Mouse (Mus musculus) MEL (cell line): ENCODE data around the gene Rab34.

Experiments used
- BHLHE40 ChIP-seq: IDR thresholded peaks from 2 replicates; pipeline ENCODE4 v1.6.1; 2012; ENCODE audit warnings: low read depth, mild to moderate bottlenecking, inconsistent platforms, low read length, improper control_type of control experiment, borderline replicate concordance
- CTCF ChIP-seq, 3 experiments: IDR thresholded peaks in 2 of 3; conservative IDR thresholded peaks in 1 of 3; 2 replicates each; pipeline ENCODE4 v1.5.1; 2011 to 2012; ENCODE audit warnings: low read length in 3 of 3, low read depth in 2 of 3, mild to moderate bottlenecking in 2 of 3, improper control_type of control experiment in 1 of 3, inconsistent platforms in 1 of 3, mixed read lengths in 1 of 3, moderate library complexity in 1 of 3; ENCODE audit not compliant: control insufficient read depth in 1 of 3, insufficient read depth in 1 of 3, poor library complexity in 1 of 3, severe bottlenecking in 1 of 3
- ELF1 ChIP-seq: IDR thresholded peaks from 2 replicates; pipeline ENCODE4 v1.6.1; 2014; ENCODE audit warnings: low read depth, mild to moderate bottlenecking, inconsistent platforms, low read length, improper control_type of control experiment, moderate library complexity
- EP300 ChIP-seq, 2 experiments: IDR thresholded peaks; 2 replicates each; pipeline ENCODE4 v1.6.1; 2011; ENCODE audit warnings: improper control_type of control experiment in 2 of 2, low read length in 2 of 2, low read depth in 1 of 2, mild to moderate bottlenecking in 1 of 2
- HCFC1 ChIP-seq: IDR thresholded peaks from 2 replicates; pipeline ENCODE4 v1.6.1; 2012; ENCODE audit warnings: low read depth, mild to moderate bottlenecking, inconsistent platforms, low read length, improper control_type of control experiment, moderate library complexity
- MAX ChIP-seq: IDR thresholded peaks from 2 replicates; pipeline ENCODE4 v1.6.1; 2011; ENCODE audit warnings: low read length, improper control_type of control experiment
- POLR2A ChIP-seq, 2 experiments: IDR thresholded peaks; 2 replicates each; pipeline ENCODE4 v1.6.1; 2011 to 2012; ENCODE audit warnings: low read length in 2 of 2, mild to moderate bottlenecking in 2 of 2, control low read depth in 1 of 2, improper control_type of control experiment in 1 of 2, low read depth in 1 of 2, moderate library complexity in 1 of 2; ENCODE audit not compliant: control insufficient read depth in 1 of 2, insufficient read depth in 1 of 2, poor library complexity in 1 of 2
- POLR2AphosphoS2 ChIP-seq: IDR thresholded peaks from 2 replicates; pipeline ENCODE4 v1.6.1; 2011; ENCODE audit warnings: low read length, improper control_type of control experiment
- RAD21 ChIP-seq: IDR thresholded peaks from 2 replicates; pipeline ENCODE4 v1.6.1; 2011; ENCODE audit warnings: mild to moderate bottlenecking, low read depth, low read length, improper control_type of control experiment
- RCOR1 ChIP-seq: IDR thresholded peaks from 2 replicates; pipeline ENCODE4 v1.6.1; 2012; ENCODE audit warnings: low read depth, mild to moderate bottlenecking, inconsistent platforms, low read length, improper control_type of control experiment
- TBP ChIP-seq: IDR thresholded peaks from 2 replicates; pipeline ENCODE4 v1.8.0; 2011; ENCODE audit warnings: low read depth, low read length, improper control_type of control experiment
- UBTF ChIP-seq: IDR thresholded peaks from 2 replicates; pipeline ENCODE4 v1.6.1; 2012; ENCODE audit warnings: low read depth, mild to moderate bottlenecking, inconsistent platforms, low read length, improper control_type of control experiment, moderate library complexity, borderline replicate concordance; ENCODE audit not compliant: insufficient read depth
- USF1 ChIP-seq: IDR thresholded peaks from 2 replicates; pipeline ENCODE4 v1.6.1; 2014; ENCODE audit warnings: low read depth, mild to moderate bottlenecking, inconsistent platforms, low read length, improper control_type of control experiment, moderate library complexity

GRCm38 (mm10) chr11:78160675-78161074 lies 27.6 kb upstream of the Rab34 start:
- TF ChIP-seq POLR2A (IDR thresholded peaks at IDR 0.05; ENCODE audit: control insufficient read depth in 1 of 2, insufficient read depth in 1 of 2, low read depth in 1 of 2, low read length in 2 of 2, poor library complexity in 1 of 2) (no peak), CTCF (IDR thresholded peaks at IDR 0.05 in 2 of 3, conservative IDR thresholded peaks at IDR 0.05 in 1 of 3; ENCODE audit: control insufficient read depth in 1 of 3, insufficient read depth in 1 of 3, low read depth in 2 of 3, low read length in 3 of 3, poor library complexity in 1 of 3, severe bottlenecking in 1 of 3) (no peak), TBP (no peak), POLR2AphosphoS2 (no peak), RAD21 (no peak), HCFC1 (no peak), RCOR1 (no peak), MAX (no peak), USF1 (no peak), EP300 (IDR thresholded peaks at IDR 0.05; ENCODE audit: low read depth in 1 of 2, low read length in 2 of 2) (no peak), BHLHE40 (no peak), ELF1 (no peak), UBTF (no peak)
